Mouse (Mus musculus): ENCODE data around the gene Thra.
A peak's percentile ranks its signal among the peaks of the same experiment; 100 is the strongest.
"Not testable (repeated sequence)": the region's sequence is repeated elsewhere in the genome, so short reads cannot be mapped to it uniquely, and the experiment has no call there.

The Thra gene

DNA sequence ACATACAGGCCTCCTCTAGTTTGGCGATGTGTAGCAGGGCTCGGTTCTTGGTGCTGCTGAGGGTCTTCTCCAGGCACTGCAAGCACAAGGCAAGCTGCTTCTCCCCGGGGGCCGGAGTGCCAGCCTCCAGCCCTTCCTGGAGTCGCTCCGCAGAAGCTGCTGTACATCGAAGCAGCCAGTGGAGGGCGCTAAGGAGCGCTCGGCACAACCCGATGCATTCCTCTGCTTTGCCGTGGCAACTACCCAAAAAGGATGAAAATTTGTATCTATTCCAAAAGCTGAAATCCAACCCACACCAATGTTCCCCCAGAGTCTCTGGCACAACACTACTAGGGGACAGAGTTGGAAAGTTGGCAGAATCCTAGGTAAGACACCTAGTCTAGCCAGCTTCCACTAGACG is 22.5 kb upstream of the Thra start:
- DNase-seq (ENCODE audit: low read depth, low spot score), result no peak

DNA sequence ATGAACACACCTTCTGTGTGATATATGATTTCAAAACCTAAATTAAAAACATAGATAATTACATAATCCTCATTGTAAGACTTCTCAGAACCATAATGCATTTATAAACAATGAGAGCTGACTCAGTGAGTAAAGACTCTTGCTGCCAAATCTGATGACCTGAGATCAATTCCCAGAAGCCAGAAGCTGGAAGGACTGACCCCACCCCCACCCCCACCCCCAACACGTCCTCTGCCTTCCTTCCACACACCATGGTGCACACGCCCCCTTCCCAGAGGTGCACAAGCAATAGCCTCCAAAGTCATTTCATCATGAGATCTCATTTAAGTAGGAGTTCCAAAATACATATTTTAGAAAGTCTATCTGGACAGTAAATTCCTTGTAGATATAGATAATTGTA is 19.7 kb upstream of the Thra start:
- DNase-seq (ENCODE audit: low read depth, low spot score), result no peak

DNA sequence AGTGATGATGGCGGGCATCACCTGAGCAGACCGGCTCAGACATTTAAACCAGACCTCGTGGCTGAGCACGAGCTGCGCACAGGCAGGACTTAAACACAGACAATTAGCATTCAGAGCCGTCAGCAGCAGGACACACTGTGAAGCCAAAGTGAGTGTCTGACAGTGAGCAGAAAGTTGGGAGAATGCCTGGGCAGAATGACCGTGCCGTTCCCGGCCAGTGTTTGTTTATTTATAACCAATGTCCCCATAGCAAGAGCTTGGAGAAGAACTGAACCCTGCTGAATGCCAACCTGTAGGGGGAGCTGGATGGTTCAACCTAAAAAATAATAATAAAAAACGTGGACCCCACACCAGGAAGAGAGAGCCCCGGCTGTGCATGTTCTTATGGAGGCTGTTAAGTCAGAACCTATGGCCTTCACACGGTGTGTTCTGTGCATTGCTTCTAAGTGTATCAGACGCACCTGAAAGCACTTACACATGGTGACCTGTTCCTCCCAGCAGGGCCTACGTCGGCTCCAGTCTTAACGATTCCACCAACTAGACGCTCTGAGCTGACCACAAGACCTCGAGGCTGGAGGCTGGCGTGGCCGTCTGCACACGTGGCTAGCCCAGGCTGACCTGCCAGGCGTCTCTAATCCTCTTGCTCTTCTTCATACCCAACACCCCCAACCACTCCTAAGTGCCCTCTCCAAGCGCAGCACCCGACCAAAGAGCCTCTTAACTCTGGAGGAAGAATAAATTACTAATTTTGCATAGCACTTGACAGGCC is 18.8 kb upstream of the Thra start:
- no peak for DNase-seq (ENCODE audit: low read depth, low spot score)

DNA sequence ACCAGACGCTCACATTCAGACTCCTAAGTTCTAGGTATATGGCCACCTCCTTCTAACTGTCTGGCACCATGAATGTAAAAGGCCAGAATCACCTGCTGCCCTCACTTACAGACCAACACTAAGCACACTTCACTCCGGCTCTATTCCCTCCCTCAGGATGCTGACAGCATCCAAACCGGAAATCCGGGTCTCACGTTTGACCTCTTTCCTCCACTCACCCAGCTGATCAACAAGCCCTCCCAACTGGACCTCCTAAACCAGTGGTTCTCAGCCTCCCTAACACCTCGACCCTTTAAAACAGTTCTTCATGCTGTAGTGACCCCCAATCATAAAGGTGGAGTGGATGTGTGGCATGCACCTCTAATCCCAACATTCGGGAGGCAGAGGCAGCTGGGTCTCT is 17.3 kb upstream of the Thra start:
- DNase-seq (ENCODE audit: low read depth, low spot score), result no peak

DNA sequence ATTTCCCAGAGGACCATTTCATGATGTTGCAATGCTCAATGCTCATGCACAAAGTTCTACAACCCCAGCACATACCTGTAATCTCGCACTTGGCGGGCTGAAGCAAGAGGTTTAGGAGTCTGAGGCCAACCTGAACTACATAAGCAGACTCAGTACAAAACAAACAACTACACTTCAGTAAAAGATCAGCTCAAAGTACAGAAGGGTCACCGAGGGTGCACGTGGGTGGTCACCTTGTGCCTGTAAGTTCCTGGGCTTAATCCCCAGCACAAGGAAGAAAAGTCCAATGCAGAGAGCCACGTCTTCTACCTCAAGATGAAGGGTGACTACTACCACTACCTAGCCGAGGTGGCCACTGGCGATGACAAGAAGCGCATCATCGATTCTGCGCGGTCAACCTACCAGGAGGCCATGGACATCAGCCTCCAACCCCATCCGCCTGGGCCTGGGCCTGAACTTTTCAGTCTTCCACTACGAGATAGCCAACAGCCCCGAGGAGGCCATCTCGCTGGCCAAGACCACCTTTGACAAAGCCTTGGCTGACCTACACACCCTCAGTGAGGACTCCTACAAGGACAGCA is 14.4 kb upstream of the Thra start:
- DNase-seq (ENCODE audit: low read depth, low spot score), result no peak

DNA sequence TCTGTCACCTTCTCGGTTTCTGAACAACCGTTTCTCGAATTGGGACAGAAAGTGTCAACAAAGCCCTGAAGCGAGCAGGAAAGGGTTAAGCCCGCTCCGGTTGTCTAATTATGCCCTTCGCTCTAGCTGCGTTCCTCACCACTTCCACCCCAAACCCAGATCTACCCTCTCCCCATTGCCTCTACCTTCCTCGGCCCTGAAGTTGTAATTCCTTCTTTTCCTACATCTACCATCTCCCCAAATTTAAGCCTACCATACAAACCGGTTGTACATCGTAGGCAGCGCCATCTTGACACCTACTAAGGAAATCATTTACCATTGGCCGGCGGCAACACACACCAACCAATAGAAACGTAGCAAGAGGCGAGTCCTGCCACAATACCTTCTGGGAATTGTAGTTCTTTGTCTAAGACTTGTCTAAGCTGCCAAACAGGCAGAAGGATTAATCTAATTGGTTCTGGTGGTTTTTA is 11.3 kb upstream of the Thra start, which contains the start of gene Med24:
TSS of gene Med24 (minus strand) at position 317 of the 470 bp plus-strand sequence.
- peak; percentile 92 for DNase-seq (ENCODE audit: low read depth, low spot score)

DNA sequence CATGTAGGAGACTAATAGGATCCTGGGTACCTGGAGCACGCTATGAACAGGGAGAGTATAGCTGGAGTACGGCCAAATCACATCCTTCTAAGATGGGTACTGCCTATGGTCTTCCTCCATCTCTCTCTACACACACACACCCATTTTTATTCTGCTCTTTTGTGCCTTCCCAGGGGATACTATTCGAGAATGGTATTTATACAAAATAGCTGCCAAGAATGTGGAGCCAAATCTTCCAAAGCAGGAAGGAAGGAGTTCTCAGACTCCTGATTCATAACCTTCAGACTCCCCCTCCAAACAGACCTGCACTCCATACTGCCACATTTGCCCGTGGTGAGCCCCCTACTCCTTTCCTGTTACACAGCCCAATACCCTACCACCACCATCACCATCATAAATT is 9.7 kb upstream of the Thra start:
- DNase-seq (ENCODE audit: low read depth, low spot score), result no peak

DNA sequence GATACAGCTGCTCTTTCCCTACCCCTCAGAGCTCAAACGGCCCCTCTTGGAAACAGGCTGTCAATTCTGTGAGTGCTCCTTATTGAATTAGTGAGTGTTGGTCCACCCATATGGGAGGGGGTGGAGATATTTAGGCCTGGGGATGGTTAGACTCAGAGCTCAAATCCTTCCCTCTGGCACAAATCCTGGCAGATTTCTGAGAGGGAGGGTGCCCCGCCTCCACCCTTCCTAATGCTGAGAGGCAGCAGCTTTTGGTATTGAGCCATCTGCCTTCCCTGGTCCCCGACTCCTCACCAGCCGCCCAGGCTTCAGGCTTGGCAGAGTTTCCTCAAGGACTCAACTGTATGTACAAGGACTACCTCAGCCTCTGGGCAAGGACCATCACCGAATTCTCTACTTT is 9.3 kb upstream of the Thra start:
- no peak for DNase-seq (ENCODE audit: low read depth, low spot score)

DNA sequence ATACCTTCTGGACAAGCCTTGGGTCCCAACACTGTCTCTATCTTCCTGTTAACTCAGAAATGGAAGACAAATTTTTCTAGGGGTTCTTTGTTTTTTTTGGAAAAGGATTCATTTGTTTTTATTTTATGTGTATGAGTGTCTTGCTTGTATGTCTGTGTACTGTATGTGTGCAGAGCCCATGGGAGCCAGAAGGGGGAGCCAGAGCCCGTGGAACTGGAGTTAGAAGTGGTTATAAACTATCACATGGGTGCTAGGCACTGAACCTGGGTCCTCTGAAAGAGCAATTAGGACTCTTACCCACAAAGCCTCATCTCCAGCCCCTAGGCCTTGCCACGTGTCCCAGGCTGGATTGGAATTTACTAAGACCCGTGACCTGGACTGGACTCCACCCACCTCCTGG is 6.4 kb upstream of the Thra start:
- peak; percentile 33 for DNase-seq (ENCODE audit: low read depth, low spot score)

DNA sequence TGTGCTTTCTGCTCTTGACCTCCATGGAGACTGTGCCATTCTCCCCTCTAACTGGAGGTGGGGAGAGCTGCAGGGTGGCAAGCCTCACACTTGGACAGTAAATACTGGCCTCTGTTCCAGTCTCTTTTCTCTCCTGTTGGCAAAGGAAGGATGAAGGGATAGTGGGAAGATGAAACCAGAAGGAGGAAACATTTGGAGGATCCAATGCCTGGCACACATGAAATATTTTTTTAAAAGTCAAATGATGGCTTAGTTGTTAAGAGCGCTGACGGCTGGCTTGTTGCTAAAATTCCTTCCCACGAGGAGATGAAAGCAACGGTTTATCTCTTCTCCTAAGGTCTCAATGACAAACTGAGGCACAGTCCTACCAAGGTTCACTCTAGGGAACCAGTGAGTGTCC is 5.3 kb upstream of the Thra start:
- DNase-seq (ENCODE audit: low read depth, low spot score), result no peak

DNA sequence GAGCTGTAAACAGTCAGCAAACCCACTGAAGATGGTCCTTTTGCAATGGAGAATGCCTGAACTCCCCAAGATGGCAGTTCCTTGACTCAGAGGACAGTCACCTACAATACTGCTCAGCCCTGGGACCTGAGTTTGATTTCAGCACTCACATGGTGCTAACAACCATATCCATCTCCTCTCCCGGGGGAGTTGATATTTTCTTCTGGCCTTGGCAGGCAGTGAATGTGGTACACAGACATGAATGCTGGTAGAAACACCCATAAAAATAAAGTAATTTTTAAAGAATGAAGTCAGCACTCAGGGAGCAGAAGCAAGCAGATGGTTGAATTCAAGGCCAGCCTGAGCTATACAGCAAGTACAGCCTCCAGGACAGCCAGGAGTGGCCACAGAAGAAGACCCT is 4.3 kb upstream of the Thra start:
- no peak for DNase-seq (ENCODE audit: low read depth, low spot score)

DNA sequence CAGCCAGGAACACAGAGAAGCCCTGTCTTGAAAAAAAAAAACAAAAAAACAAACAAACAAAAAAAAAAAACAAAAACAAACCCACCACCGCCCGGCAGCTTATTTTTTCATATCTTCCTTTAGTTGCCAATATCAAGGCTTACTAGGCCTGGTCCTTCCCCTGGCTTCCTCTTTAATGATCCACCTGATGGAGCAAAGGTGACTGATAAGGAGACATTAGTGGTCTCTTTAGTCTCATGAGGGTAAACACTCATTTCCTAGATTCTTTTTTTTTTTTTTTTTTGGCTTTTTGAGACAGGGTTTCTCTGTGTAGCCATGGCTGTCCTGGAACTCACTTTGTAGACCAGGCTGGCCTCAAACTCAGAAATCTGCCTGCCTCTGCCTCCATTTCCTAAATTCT is 3.2 kb upstream of the Thra start:
- not testable (repeated sequence) for DNase-seq (ENCODE audit: low read depth, low spot score)

DNA sequence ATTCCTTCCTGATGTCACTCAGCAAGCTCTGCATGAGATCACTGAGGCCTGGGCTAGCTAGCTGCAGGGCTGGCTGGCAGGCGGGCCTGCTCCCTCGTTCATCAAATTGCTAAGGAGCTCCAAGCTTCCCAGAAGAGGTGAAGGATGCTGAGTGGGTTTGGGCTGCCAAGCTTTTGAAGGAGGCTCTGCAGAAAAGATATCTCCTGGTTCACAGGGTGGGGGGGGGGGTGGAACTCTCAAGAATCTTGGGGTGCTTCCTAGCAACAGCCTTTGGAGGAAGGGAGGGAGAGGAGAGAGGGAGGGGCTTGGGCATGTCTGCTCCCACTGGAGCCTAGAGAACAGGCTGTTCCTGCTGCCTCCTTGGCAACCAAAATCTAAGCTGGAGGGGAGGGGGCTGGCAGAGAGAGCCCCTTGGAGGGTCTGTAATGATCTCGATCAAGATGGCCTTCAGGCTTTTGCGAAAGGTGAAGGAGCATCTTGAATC is 2.0 kb upstream of the Thra start:
- DNase-seq (ENCODE audit: low read depth, low spot score), result no peak

DNA sequence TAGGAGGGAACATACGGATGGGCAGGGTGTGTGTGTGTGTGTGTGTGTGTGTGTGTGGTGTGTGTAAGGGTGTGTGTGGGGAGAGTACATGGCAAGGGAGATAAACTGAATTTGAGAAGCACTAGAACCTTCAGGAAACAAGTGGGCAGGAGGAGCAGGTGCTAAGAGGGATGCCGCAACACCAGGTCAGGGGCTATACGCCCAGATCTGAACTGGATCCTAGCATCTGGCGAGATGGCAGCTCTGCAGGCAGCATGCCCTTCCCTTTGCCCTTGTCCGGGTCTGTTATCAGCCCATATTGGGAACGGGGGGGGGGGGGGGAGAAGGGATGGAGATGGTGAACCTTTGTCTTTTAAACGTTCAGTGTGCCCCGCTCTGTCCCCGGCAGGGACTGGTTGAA is 1.5 kb upstream of the Thra start:
- no peak for DNase-seq (ENCODE audit: low read depth, low spot score)

DNA sequence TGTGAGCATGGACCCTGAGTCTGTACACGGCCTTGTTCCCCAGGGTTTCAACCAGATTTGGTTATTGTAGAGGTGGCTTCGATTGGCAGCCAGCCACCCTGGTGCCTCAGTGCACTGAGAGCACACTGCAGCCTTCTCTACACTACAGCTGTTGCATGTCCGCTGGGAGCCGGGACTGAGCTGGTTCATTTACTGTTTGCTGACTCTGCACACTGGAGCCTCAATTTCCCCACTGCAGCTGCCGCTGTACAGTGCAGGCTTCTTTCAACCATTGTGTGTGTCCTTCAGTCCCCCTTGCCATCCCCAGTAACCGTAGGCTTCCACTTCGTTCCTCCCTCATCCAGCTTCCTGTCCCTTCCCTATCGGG is 429 bp upstream of the Thra start:
- no peak for DNase-seq (ENCODE audit: low read depth, low spot score)

DNA sequence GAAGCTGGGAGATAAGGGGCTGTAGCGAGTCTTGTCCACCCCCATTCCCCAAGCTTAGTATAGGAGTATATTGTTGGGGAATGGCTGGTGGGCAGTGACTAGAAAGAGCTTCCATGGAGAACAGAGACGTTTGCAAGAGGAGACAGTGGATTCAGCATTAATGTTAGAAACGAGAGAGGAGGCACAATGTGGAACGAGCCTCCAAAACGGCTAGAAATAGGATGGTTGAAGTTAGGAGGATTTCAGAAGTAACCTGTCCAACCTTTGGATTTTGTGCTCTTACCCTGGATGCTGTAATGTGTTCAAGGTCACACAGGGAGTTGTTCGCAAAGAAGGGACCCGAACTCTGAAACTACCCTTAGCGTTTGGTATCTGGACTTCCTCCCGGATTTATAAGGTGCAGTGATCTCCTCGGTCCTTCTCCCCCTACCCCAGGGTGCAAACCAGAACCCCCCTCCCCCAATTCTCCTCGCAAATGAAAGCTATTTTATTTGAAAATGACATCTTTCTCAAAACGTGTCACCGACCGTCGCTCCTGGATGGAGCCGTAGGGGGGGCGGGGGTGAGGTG is 698 bp downstream of the Thra start:
- DNase-seq (ENCODE audit: low read depth, low spot score), result peak; percentile 19

DNA sequence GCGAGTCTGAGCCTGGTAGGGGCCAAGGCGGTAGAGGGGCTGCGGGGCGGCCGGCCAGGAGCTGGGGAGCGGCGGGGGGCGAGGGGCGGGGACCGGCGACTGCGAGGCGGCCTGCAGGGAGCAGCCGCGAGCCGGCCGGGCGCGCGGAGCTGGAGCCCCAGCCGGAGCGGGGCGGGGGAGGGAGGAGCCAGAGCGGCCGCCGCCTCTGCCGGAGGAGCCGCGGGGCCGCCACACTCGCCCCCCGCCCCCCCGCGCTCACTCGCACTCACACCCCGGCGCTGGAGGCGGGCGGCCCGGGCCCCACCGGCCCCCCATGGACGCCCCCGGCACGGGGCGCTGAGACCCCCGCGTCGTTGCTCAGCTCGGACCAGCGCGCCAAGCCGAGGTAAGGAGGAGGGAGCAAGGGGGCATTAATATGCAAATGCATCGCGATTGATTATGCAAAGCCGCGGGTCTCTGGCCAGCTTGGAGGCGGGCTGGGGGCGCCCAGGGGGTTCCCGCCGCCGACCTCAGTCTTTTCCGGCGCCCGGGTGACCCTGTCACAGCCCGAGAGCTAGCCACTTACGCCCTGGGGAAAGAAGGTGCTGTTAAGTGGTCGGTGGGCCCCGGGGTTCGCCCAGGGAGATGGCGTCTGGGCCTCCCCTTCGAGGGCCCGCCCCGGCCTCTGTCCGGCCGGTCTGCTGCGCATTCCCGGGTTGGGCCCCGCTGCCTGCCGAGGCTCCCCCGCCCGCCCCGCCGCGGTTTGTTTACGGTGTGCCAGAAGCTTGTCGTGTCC is 1.4 kb downstream of the Thra start:
- peak; percentile 83 for DNase-seq (ENCODE audit: low read depth, low spot score)

DNA sequence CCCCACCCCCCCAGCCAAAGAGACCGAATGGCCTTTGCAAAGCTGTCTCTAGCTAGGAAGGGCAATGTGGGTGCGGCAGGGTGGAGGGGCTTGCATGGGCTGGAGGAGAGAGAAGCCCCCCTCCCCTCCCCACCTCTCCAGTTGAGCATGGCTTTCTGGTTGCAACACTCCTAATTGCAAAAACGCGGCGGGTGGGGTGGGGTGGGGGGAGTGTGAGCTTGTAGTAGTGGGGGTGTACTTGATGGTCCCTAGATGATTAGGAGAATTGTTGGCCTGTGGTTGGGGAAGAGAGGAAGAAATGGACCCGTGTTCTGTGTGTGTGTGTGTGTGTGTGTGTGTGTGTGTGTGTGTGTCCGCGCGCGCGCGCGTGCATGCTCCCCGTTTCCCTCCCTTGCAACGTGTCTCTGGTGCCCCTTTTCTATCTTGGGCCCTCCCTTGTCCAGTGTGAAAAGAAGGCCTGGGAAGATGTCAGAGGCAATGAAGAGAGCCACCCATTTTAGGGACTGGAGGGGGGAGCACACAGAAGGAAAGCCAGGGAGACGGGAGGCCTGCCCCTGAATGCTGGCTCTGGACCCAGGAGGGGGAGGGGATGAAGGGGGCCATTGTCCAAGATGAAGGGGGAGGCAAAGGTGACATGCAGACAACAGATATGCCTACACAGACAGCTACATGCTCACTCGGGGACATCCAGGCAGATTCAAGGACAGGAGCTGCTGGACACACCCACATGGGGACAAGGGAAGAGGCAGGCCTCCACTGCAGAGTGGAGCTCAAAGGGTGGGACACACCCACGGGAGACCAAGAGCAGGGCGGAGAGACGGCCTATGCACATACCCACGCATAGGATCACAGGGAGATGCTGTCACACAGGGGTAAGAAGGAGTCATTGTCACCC is 2.2 kb downstream of the Thra start:
- DNase-seq (ENCODE audit: low read depth, low spot score), result no peak

DNA sequence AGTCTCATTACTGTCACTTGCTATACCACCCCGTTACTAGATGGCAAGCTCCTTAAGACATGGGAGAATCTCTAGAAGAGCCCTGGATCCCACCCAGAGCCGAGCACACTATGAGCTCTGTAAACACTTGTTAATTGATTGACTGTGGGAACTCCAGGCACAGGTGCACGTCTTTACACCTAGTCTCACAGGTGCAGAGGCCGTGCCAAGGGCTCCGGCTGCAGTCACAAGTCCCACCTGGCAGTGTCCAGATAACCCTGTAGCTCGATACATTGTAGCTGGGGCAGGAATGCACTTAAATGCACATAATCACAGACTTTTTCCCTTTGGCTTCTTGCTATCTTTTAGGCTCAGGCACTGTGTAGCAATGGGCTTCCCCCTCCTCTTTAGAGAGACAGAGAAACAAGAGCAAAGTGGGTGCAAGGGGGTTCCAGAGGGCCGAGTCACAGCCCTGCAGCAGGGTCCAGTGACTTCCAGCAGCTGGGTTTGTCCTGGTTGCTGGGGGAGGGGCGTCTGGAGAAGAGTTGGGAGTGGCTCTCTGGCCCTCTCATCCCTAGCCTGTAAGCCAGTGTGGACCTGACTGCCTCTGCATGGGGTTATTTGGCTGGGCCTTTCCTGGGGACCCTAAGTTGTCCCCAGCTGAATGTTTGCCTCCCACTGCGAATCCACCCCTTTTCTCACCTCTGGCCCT is 3.4 kb downstream of the Thra start:
- DNase-seq (ENCODE audit: low read depth, low spot score), result no peak

DNA sequence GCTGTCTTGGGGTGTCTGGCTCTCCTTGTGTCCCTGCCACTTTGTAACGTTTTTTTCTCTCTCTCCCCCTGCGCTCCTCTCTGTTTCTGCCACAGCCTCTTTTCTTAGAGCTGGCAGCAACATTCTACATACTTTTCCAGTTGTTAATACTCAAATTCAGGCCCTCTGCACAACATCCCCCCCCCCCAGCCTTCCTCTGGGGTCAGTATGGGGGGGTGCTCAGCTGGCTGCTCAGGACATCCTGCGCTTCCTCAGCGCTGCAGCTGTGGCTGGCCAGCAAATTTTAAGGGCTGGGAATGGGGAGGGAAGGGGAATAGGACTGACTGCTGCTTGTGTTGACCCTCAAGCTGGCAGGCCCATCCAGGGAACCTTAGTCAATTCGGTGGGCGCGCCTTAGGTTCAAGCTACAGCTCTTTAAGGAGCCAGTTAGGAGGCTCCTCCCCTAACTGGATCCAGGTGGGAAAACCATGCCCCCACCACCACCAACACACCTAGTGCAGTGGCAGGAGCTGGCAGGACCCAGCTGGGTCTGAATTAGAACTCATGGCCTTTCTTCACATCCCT is 4.1 kb downstream of the Thra start:
- DNase-seq (ENCODE audit: low read depth, low spot score), result no peak

Data from A20 (cell line).